Mouse (Mus musculus): ENCODE results near the gene Lsamp.

GRCm38 (mm10) chr16:40036719-40037118 lies 52.6 kb downstream of the Lsamp start:
- TF ChIP-seq POLR2A (IDR thresholded peaks at IDR 0.05; ENCODE audit: insufficient read length, low read depth), result no peak
- no peak for TF ChIP-seq E2F4 (IDR thresholded peaks at IDR 0.05; ENCODE audit: insufficient read depth)
- no peak for TF ChIP-seq USF1 (IDR thresholded peaks at IDR 0.05; ENCODE audit: low read depth)
- TF ChIP-seq TCF12 (IDR thresholded peaks at IDR 0.05; ENCODE audit: insufficient read depth, poor library complexity, severe bottlenecking), result no peak
- no peak for TF ChIP-seq POLR2AphosphoS2 (IDR thresholded peaks at IDR 0.05; ENCODE audit: insufficient read length, low read depth)
- TF ChIP-seq MAX (IDR thresholded peaks at IDR 0.05; ENCODE audit: low read depth), result no peak
- no peak for TF ChIP-seq MYOG (IDR thresholded peaks at IDR 0.05; ENCODE audit: control insufficient read depth in 1 of 3, insufficient read depth in 1 of 3, insufficient read length in 2 of 3, low read depth in 2 of 3)
- no peak for TF ChIP-seq CEBPB (IDR thresholded peaks at IDR 0.05; ENCODE audit: insufficient read depth, poor library complexity, severe bottlenecking)
- no peak for TF ChIP-seq MYOD1 (IDR thresholded peaks at IDR 0.05; ENCODE audit: control insufficient read depth in 1 of 3, insufficient read length in 2 of 3, low read depth in 2 of 3)
- TF ChIP-seq TCF3 (IDR thresholded peaks at IDR 0.05; ENCODE audit: insufficient read length, low read depth), result no peak
- TF ChIP-seq SRF (IDR thresholded peaks at IDR 0.05; ENCODE audit: control insufficient read depth, insufficient read length, low read depth), result no peak
